7 mouse cellular contexts compared by ENCODE assay signal in genomic region chr14:40966862-40967597, GRCm38 (mm10). TPM values are rescaled to one million over a fixed set of nuclear protein-coding genes. Genes with fewer than 3 reads are reported as not detected.
DNase-seq lines count a peak whose midpoint lies in the region; ATAC-seq and TF ChIP-seq lines count a peak whose summit lies in the region.

No protein-coding gene starts in this region.

- H3K4me3 ChIP-seq in intestine, embryonic 16.5 days (ENCODE audit: low read length): peak overlapping the region; percentile 82
- peak overlapping the region; percentile 91 for H3K4me3 ChIP-seq in midbrain, embryonic 12.5 days
- H3K4me3 ChIP-seq in small intestine, adult 2 months (ENCODE audit: low read depth, low read length): peak overlapping the region; percentile 95

- H3K4me2 ChIP-seq in intestine, embryonic 16.5 days (ENCODE audit: low read depth, low read length): peak overlapping the region; percentile 58
- peak overlapping the region; percentile 86 for H3K4me2 ChIP-seq in midbrain, embryonic 12.5 days (replicated peaks)

- no peak for TF ChIP-seq CTCF in small intestine, adult 2 months (IDR thresholded peaks at IDR 0.05; ENCODE audit: extremely low read depth, insufficient read length, insufficient replicate concordance, low read depth, low read length)

- intact Hi-C loops in gastrocnemius, postnatal 36 days (cut with DNase I): no loop called here
- intact Hi-C loops in left cerebral cortex, postnatal 4 days (cut with DNase I): no loop called here

- H3K36me3 ChIP-seq in intestine, embryonic 16.5 days (ENCODE audit: control insufficient read depth, insufficient read depth, low read length): no peaks in the 10 kb centered on the region
- no peaks in the 10 kb centered on the region for H3K36me3 ChIP-seq in midbrain, embryonic 12.5 days
- no peaks in the 10 kb centered on the region for H3K36me3 ChIP-seq in small intestine, adult 2 months (ENCODE audit: control insufficient read depth, insufficient read depth, low read length)

- peak; percentile 93 for ATAC-seq in intestine, embryonic 16.5 days
- ATAC-seq in midbrain, embryonic 12.5 days (ENCODE audit: low FRiP score, low read depth): peak; percentile 91

- peak; percentile 68 for TF ChIP-seq POLR2A in small intestine, adult 2 months (IDR thresholded peaks at IDR 0.05; ENCODE audit: low read depth, low read length)

- WGBS in intestine, embryonic 16.5 days: under 1% methylated on average over 58 of the region's 62 CpGs
- 0% methylated on average over 51 of the region's 62 CpGs for WGBS in midbrain, embryonic 12.5 days
- under 1% methylated on average over 59 of the region's 62 CpGs for WGBS in small intestine, adult 2 months

- no peaks in the 10 kb centered on the region for H3K27me3 ChIP-seq in intestine, embryonic 16.5 days (replicated peaks; ENCODE audit: control insufficient read depth, insufficient read depth, low read length)
- no peaks in the 10 kb centered on the region for H3K27me3 ChIP-seq in midbrain, embryonic 12.5 days
- no peaks in the 10 kb centered on the region for H3K27me3 ChIP-seq in small intestine, adult 2 months (ENCODE audit: control insufficient read depth, insufficient read depth, low read length)

- no peaks in the 10 kb centered on the region for H3K9me3 ChIP-seq in intestine, embryonic 16.5 days (ENCODE audit: control insufficient read depth, low read length)
- no peaks in the 10 kb centered on the region for H3K9me3 ChIP-seq in midbrain, embryonic 12.5 days

- H3K9ac ChIP-seq in intestine, embryonic 16.5 days (ENCODE audit: low read depth, low read length): peak overlapping the region; percentile 89
- peak overlapping the region; percentile 82 for H3K9ac ChIP-seq in midbrain, embryonic 12.5 days (replicated peaks)

- H3K4me1 ChIP-seq in intestine, embryonic 16.5 days (ENCODE audit: control insufficient read depth, insufficient read depth, low read length): peaks cover 31% of the 10 kb centered on the region
- peaks cover 40% of the 10 kb centered on the region for H3K4me1 ChIP-seq in midbrain, embryonic 12.5 days
- peaks cover 32% of the 10 kb centered on the region for H3K4me1 ChIP-seq in small intestine, adult 2 months (ENCODE audit: control insufficient read depth, insufficient read depth, insufficient read length, low read length)

- peak; percentile 100 for DNase-seq in adrenal gland, adult 2 months
- peak; percentile 95 for DNase-seq in embryo, embryonic 11.5 days (ENCODE audit: low read depth, low spot score)
- DNase-seq in gastrocnemius, postnatal 36 days: peak; percentile 96 to 97
- DNase-seq in left cerebral cortex, postnatal 4 days: peak; percentile 98

- H3K27ac ChIP-seq in intestine, embryonic 16.5 days (ENCODE audit: low read length): peak overlapping the region; percentile 96; the same call in 1 of the 2 replicates
- peak overlapping the region; percentile 79 for H3K27ac ChIP-seq in midbrain, embryonic 12.5 days (replicated peaks)
- H3K27ac ChIP-seq in small intestine, adult 2 months (ENCODE audit: insufficient read depth, low read depth, low read length): peak overlapping the region; percentile 34

RNA-seq across cellular contexts. Expression of gene Tspan14, which starts 0.4 kb away (rescaled TPM):
- total RNA-seq in adrenal gland, adult 2 months (2021): 10 to 100 TPM; 26.3 to 35.8 TPM
- polyA plus RNA-seq in adrenal gland, adult 2 months (2012; rRNA removed): 30.7 and 31.2 TPM in 2 replicates
- 10 to 100 TPM; 11.5 to 12.1 TPM for total RNA-seq in gastrocnemius, postnatal 36 days (2021)
- 65.0 and 65.6 TPM in 2 replicates for polyA plus RNA-seq in intestine, embryonic 16.5 days (2015; fragmentation: Nextera tagmentation; extraction: Ambion mirVana)
- total RNA-seq in left cerebral cortex, postnatal 4 days (2021): 10 to 100 TPM; 81.9 to 86.2 TPM
- polyA plus RNA-seq in midbrain, embryonic 12.5 days (2016; fragmentation: Nextera tagmentation; extraction: Ambion mirVana): 87.3 and 88.5 TPM in 2 replicates
- 18.4 and 38.2 TPM in 2 replicates for polyA plus RNA-seq in small intestine, adult 2 months (2012; rRNA removed)

RNA-seq across cellular contexts. Expression of gene Fam213a, which starts 46.6 kb away (rescaled TPM):
- total RNA-seq in adrenal gland, adult 2 months (2021): 100 to 1,000 TPM in 1 of 2 experiments, 10 to 100 TPM in 1; 98.0 to 158 TPM
- 26.2 and 36.3 TPM in 2 replicates for polyA plus RNA-seq in adrenal gland, adult 2 months (2012; rRNA removed)
- 10 to 100 TPM; 13.1 to 19.1 TPM for total RNA-seq in gastrocnemius, postnatal 36 days (2021)
- 72.4 and 81.8 TPM in 2 replicates for polyA plus RNA-seq in intestine, embryonic 16.5 days (2015; fragmentation: Nextera tagmentation; extraction: Ambion mirVana)
- total RNA-seq in left cerebral cortex, postnatal 4 days (2021): 100 to 1,000 TPM in 1 of 2 experiments, 10 to 100 TPM in 1; 88.0 to 105 TPM
- 46.7 and 52.6 TPM in 2 replicates for polyA plus RNA-seq in midbrain, embryonic 12.5 days (2016; fragmentation: Nextera tagmentation; extraction: Ambion mirVana)
- polyA plus RNA-seq in small intestine, adult 2 months (2012; rRNA removed): 16.7 and 29.9 TPM in 2 replicates

Comparison
In these comparisons a context has a peak if more than half of its experiments do, and no peak if none do; other contexts are left out.
1. Peak in every context shown above with its lines: DNase-seq, ATAC-seq, H3K4me3 ChIP-seq and H3K27ac ChIP-seq.
2. H3K27ac ChIP-seq: peak in every context shown above with its lines; median percentile 96 in intestine, embryonic 16.5 days; 79 in midbrain, embryonic 12.5 days; 34 in small intestine, adult 2 months.